Mouse (Mus musculus): Measurements from ENCODE around the gene As3mt. TPM values are rescaled to one million over a fixed set of nuclear protein-coding genes. Genes with fewer than 3 reads are reported as not detected.

Gene As3mt
- total RNA-seq, 2 experiments from 2014 or later: 1.6 to 6.6 TPM

- ATAC-seq (replicated peaks; ENCODE audit: low FRiP score, low TSS enrichment, poor library complexity, severe bottlenecking): no peak
These were observed 64.5 kb downstream of the As3mt start for GRCm38 (mm10) chr19:46771801-46772200.

- ATAC-seq (replicated peaks; ENCODE audit: low FRiP score, low TSS enrichment, poor library complexity, severe bottlenecking): no peak
These were observed 69.1 kb downstream of the As3mt start for GRCm38 (mm10) chr19:46776391-46776790.

GRCm38 (mm10) chr19:46776850-46777249, 69.6 kb downstream of the As3mt start:
- no peak for ATAC-seq (replicated peaks; ENCODE audit: low FRiP score, low TSS enrichment, poor library complexity, severe bottlenecking)

- ATAC-seq (replicated peaks; ENCODE audit: low FRiP score, low TSS enrichment, poor library complexity, severe bottlenecking): peak; percentile 72
These were observed 70.8 kb downstream of the As3mt start for GRCm38 (mm10) chr19:46777928-46778680.

- 0 out of 2 replicates have a peak, but pooled peaks have one; percentile 42 for ATAC-seq (replicated peaks; ENCODE audit: low FRiP score, low TSS enrichment, poor library complexity, severe bottlenecking)
These were observed 71.9 kb downstream of the As3mt start for GRCm38 (mm10) chr19:46779130-46779529.

- peak; percentile 62 for ATAC-seq (replicated peaks; ENCODE audit: low FRiP score, low TSS enrichment, poor library complexity, severe bottlenecking)
These were observed 76.8 kb downstream of the As3mt start for GRCm38 (mm10) chr19:46784038-46784437.

GRCm38 (mm10) chr19:46784502-46784901, 77.2 kb downstream of the As3mt start:
- peak; percentile 85 for ATAC-seq (replicated peaks; ENCODE audit: low FRiP score, low TSS enrichment, poor library complexity, severe bottlenecking)

GRCm38 (mm10) chr19:46785633-46786032, 78.4 kb downstream of the As3mt start:
- ATAC-seq (replicated peaks; ENCODE audit: low FRiP score, low TSS enrichment, poor library complexity, severe bottlenecking): no peak

- ATAC-seq (replicated peaks; ENCODE audit: low FRiP score, low TSS enrichment, poor library complexity, severe bottlenecking): no peak
These were observed 82.5 kb downstream of the As3mt start for GRCm38 (mm10) chr19:46789782-46790181.

Other genes with a start within 250 kb of the As3mt start
- gene Trim8, start 205.8 kb upstream of the As3mt start, total RNA-seq (2014; fragmentation: Nextera tagmentation): 20.8 and 22.3 TPM in 2 replicates
- 9.9 and 18.2 TPM in 2 replicates for gene Trim8, start 205.8 kb upstream of the As3mt start, total RNA-seq (2017)
- gene Arl3, start 134.3 kb upstream of the As3mt start, total RNA-seq (2014; fragmentation: Nextera tagmentation): 14.2 and 17.8 TPM in 2 replicates
- 22.6 and 31.7 TPM in 2 replicates for gene Arl3, start 134.3 kb upstream of the As3mt start, total RNA-seq (2017)
- gene Sfxn2, start 134.1 kb upstream of the As3mt start, total RNA-seq (2014; fragmentation: Nextera tagmentation): 10.6 and 20.1 TPM in 2 replicates
- gene Sfxn2, start 134.1 kb upstream of the As3mt start, total RNA-seq (2017): 9.8 and 21.1 TPM in 2 replicates
- gene Wbp1l, start 108.4 kb upstream of the As3mt start, total RNA-seq (2014; fragmentation: Nextera tagmentation): 16.1 and 24.1 TPM in 2 replicates
- gene Wbp1l, start 108.4 kb upstream of the As3mt start, total RNA-seq (2017): 17.9 and 20.8 TPM in 2 replicates
- not detected in 2 replicates for gene Cyp17a1, start 34.3 kb upstream of the As3mt start, total RNA-seq (2014; fragmentation: Nextera tagmentation)
- gene Cyp17a1, start 34.3 kb upstream of the As3mt start, total RNA-seq (2017): not detected in 2 replicates
- gene Borcs7, start 17.6 kb upstream of the As3mt start, total RNA-seq (2014; fragmentation: Nextera tagmentation): 11.3 TPM in 2 replicates
- 3.5 and 4.3 TPM in 2 replicates for gene Borcs7, start 17.6 kb upstream of the As3mt start, total RNA-seq (2017)
- 20.3 and 22.0 TPM in 2 replicates for gene Cnnm2, start 54.1 kb downstream of the As3mt start, total RNA-seq (2014; fragmentation: Nextera tagmentation)
- 7.0 and 13.6 TPM in 2 replicates for gene Cnnm2, start 54.1 kb downstream of the As3mt start, total RNA-seq (2017)